In genomic region chr1:111754263-111754857, GRCm38 (mm10) we compare ENCODE assay signal across 10 mouse cellular contexts.
DNase-seq lines count a peak whose midpoint lies in the region; ATAC-seq and TF ChIP-seq lines count a peak whose summit lies in the region.
"Had no signal": no experiment of that assay in that cellular context is flagged by ENCODE, and none has a peak within 500 bp of the region (broad histone marks: within the 10 kb centered on the region; RNA-seq: fewer than 3 reads in every experiment).

No protein-coding gene starts in this region.

- no peaks in the 10 kb centered on the region for H3K9me3 ChIP-seq in heart, postnatal 0 days (replicated peaks; ENCODE audit: control insufficient read depth, low read length)
- no peaks in the 10 kb centered on the region for H3K9me3 ChIP-seq in embryonic facial prominence, embryonic 11.5 days (replicated peaks; ENCODE audit: control insufficient read depth, low read length)
- H3K9me3 ChIP-seq in hindbrain, embryonic 13.5 days = no peaks in the 10 kb centered on the region
- H3K9me3 ChIP-seq: lung, embryonic 15.5 days had no signal

- H3K4me1 ChIP-seq in heart, postnatal 0 days (ENCODE audit: control insufficient read depth, insufficient read depth) = no peaks in the 10 kb centered on the region
- no peaks in the 10 kb centered on the region for H3K4me1 ChIP-seq in embryonic facial prominence, embryonic 11.5 days (ENCODE audit: control insufficient read depth, insufficient read depth, low read length)
- peaks cover 4% of the 10 kb centered on the region for H3K4me1 ChIP-seq in hindbrain, embryonic 13.5 days (replicated peaks)
- H3K4me1 ChIP-seq: lung, embryonic 15.5 days had no signal

- no peak for TF ChIP-seq CTCF in heart, postnatal 0 days (IDR thresholded peaks at IDR 0.05; ENCODE audit: low read depth)

- no peak overlapping the region for H3K9ac ChIP-seq in heart, postnatal 0 days (replicated peaks; ENCODE audit: low read depth, low read length)
- H3K9ac ChIP-seq in embryonic facial prominence, embryonic 11.5 days (replicated peaks; ENCODE audit: low read length) = no peak overlapping the region
- peak overlapping the region; percentile 51; the same call in 1 of the 2 replicates for H3K9ac ChIP-seq in hindbrain, embryonic 13.5 days
- H3K9ac ChIP-seq: lung, embryonic 15.5 days had no signal

- ATAC-seq in heart, postnatal 0 days (ENCODE audit: insufficient read depth, low read depth) = no peak
- no peak for ATAC-seq in embryonic facial prominence, embryonic 11.5 days (replicated peaks; ENCODE audit: insufficient number of reproducible peaks, low FRiP score, low TSS enrichment, low read depth)
- ATAC-seq in hindbrain, embryonic 13.5 days (ENCODE audit: low FRiP score) = peak; percentile 39; the same call in 1 of the 2 replicates
- ATAC-seq in granulocyte monocyte progenitor cell, adult 5-6 weeks (replicated peaks; ENCODE audit: poor library complexity, severe bottlenecking) = no peak

- no peak overlapping the region for H3K27ac ChIP-seq in heart, postnatal 0 days (ENCODE audit: low read depth)
- no peak overlapping the region for H3K27ac ChIP-seq in embryonic facial prominence, embryonic 11.5 days (replicated peaks; ENCODE audit: low read depth, low read length)
- no peak overlapping the region for H3K27ac ChIP-seq in hindbrain, embryonic 13.5 days
- H3K27ac ChIP-seq: lung, embryonic 15.5 days had no signal

- WGBS in heart, postnatal 0 days = 9% methylated on average over 16 of the region's 20 CpGs
- WGBS in embryonic facial prominence, embryonic 11.5 days = 10% methylated on average over 15 of the region's 20 CpGs
- 9% methylated on average over 18 of the region's 20 CpGs for WGBS in hindbrain, embryonic 13.5 days

- H3K4me3 ChIP-seq in heart, postnatal 0 days (ENCODE audit: low read depth, low read length) = no peak overlapping the region
- H3K4me3 ChIP-seq in embryonic facial prominence, embryonic 11.5 days (ENCODE audit: low read depth, low read length) = no peak overlapping the region; the same call in 1 of the 2 replicates
- peak overlapping the region; percentile 34 for H3K4me3 ChIP-seq in hindbrain, embryonic 13.5 days
- H3K4me3 ChIP-seq: lung, embryonic 15.5 days had no signal

- H3K27me3 ChIP-seq in heart, postnatal 0 days (ENCODE audit: control insufficient read depth, insufficient read depth, low read length) = no peaks in the 10 kb centered on the region
- H3K27me3 ChIP-seq in embryonic facial prominence, embryonic 11.5 days (ENCODE audit: control insufficient read depth, insufficient read depth, low read length) = no peaks in the 10 kb centered on the region
- H3K27me3 ChIP-seq in hindbrain, embryonic 13.5 days = no peaks in the 10 kb centered on the region
- H3K27me3 ChIP-seq: lung, embryonic 15.5 days had no signal

- DNase-seq in heart, postnatal 0 days (ENCODE audit: low spot score) = no peak
- DNase-seq in heart, postnatal 10 days = no peak
- DNase-seq in embryonic facial prominence, embryonic 11.5 days (ENCODE audit: low spot score) = peak; percentile 3
- DNase-seq in neural tube, embryonic 10.5 days (ENCODE audit: extremely low spot score, low spot score) = peak; percentile 15
- DNase-seq in testis, postnatal 10 days (ENCODE audit: low spot score) = no peak
- no peak for DNase-seq in thymus, postnatal 25 days
- DNase-seq: heart, postnatal 4 days had no signal

- TF ChIP-seq EP300 in heart, postnatal 0 days (IDR thresholded peaks at IDR 0.05; ENCODE audit: low read depth) = no peak

- intact Hi-C loops in heart, postnatal 10 days (cut with DNase I) = no loop called here

- no peaks in the 10 kb centered on the region for H3K36me3 ChIP-seq in heart, postnatal 0 days (replicated peaks; ENCODE audit: control insufficient read depth, insufficient read depth, low read length)
- H3K36me3 ChIP-seq in embryonic facial prominence, embryonic 11.5 days (replicated peaks; ENCODE audit: control insufficient read depth, insufficient read depth, low read depth, low read length) = no peaks in the 10 kb centered on the region
- H3K36me3 ChIP-seq in hindbrain, embryonic 13.5 days = no peaks in the 10 kb centered on the region
- H3K36me3 ChIP-seq: lung, embryonic 15.5 days had no signal

- peak overlapping the region; percentile 32; the same call in 1 of the 2 replicates for H3K4me2 ChIP-seq in heart, postnatal 0 days (ENCODE audit: low read depth, low read length)
- H3K4me2 ChIP-seq in embryonic facial prominence, embryonic 11.5 days (ENCODE audit: low read depth, low read length) = peak overlapping the region; percentile 40
- peak overlapping the region; percentile 54 for H3K4me2 ChIP-seq in hindbrain, embryonic 13.5 days
- H3K4me2 ChIP-seq: lung, embryonic 15.5 days had no signal

Comparison
In these comparisons a context has a peak if more than half of its experiments do, and no peak if none do; other contexts are left out.
1. DNase-seq: peak in embryonic facial prominence, embryonic 11.5 days (single experiment) and neural tube, embryonic 10.5 days (single experiment); none in heart, postnatal 0 days (single experiment), heart, postnatal 10 days (0 of 2), testis, postnatal 10 days (single experiment) and thymus, postnatal 25 days (single experiment).
2. Peak in every context shown above with its lines, with median percentiles within 50 percentile points of each other: H3K4me2 ChIP-seq.